Mouse (Mus musculus) adipocyte (in vitro differentiated cells): ENCODE measurements around the gene Eif4enif1.

Experiments
- DNase-seq: peaks from one replicate; pipeline ENCODE4 v3.0.0-alpha.2; 2016; ENCODE audit warnings: low spot score

Gene Eif4enif1

DNA sequence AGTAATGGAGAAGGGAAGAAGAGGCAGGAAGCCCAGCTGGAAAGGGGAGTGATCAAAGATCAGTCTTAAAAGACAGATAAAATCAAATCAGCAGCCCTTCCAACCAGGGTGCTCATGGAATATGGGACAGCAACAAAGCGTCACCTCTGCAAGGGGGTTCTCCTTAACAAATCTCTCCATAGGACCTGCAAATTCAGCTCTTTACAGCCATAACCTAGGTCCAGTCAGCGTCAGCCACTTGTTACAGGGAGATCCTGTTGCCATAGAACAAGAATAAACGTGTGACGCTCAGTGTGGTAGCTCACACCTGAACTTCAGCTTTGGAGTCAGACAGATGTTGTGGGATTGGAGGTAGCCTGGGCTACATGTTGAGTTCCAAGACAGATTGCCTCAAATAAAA lies 67.0 kb downstream of the Eif4enif1 start:
- DNase-seq = no peak

DNA sequence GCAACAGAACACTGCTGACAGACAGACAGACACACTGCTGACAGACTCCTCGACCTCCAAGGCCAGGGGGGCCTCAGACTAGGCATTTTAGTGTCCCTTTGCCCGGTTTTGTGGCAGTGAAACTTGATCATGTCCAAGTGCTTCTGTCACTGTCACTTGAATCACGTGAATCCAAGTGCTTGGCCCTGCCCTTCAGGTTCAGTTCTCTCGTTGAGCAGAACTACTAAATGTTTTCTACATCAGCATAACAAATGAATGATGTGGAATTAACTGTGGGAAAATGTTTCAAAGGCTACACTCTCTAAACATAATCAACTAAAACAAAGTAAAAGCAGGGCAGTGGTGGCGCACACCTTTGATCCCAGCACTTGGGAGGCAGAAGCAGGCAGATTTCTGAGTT lies 76.2 kb downstream of the Eif4enif1 start:
- DNase-seq = no peak

DNA sequence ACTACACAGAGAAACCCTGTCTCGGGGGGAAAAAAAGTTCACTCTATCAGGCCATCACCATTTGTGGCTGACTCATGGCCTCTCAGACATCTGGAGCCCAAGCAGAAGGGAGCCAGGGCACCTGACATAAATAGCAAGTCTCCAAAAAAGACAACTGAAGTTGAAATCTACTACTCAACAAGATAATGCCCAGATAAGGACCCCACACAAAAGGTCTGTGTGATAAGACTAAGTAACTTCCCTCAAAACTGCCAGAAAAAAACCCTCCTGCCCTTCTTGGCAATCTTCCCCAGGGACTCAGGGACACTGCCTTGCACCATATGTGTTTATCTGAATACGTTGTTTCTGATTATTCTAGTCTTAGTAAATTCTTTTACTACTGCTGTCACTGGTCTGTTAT lies 77.5 kb downstream of the Eif4enif1 start:
- no peak for DNase-seq

DNA sequence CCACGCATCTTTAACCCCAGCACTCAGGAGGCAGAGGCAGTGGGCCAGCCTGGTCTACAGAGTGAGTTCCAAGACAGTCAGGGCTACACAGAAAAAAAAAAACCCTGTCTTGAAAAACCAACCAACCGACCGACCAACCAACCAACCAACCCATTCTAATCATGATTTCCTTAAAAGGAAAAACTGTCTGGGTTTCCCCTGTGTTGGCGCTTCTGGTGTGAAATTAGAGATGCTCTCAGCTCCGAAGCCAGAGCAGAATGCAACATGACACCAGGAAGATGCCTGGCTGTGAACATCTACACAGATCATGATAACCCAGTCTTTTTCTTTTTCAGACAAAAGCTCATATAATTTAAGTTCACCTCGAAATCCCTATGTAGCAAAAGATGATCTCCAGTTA lies 80.7 kb downstream of the Eif4enif1 start:
- DNase-seq = no peak

DNA sequence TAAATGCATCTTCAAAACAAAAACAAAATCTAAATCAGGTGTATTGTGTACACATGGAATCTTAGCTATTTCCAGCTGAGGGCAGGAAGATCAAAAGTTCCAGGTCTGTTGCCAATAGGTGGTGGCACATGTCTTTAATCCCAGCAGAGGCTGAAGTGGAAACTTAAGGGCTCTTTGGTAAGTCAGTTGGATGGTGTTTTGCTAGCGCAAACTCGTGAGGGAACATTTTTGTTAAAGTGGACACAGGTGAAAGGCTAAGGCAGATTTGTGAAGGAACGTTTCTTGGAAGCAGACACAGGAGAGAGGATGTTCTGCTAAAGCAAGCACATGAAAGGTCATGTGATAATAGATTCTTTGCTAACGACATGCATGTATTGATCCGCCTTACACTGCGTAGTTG lies 81.5 kb downstream of the Eif4enif1 start:
- no peak for DNase-seq

DNA sequence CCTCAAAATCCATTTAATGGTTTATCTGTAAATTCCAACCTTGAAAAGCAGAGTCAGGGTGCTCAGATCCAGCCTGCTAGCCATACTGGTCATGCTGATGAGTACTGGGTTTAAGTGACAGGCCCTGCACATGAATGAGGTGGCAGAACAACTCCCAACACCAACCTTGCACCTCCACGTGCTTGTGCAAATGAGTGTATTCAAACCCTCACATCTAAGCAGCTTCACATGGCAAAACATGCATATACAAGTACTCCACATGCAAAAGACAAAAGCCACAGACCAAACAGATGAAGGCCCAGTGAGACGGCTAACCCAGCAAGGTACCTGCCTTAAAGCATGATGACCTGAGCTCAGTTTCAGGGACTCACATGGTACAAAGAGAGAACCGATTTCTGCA lies 83.7 kb downstream of the Eif4enif1 start:
- no peak for DNase-seq

DNA sequence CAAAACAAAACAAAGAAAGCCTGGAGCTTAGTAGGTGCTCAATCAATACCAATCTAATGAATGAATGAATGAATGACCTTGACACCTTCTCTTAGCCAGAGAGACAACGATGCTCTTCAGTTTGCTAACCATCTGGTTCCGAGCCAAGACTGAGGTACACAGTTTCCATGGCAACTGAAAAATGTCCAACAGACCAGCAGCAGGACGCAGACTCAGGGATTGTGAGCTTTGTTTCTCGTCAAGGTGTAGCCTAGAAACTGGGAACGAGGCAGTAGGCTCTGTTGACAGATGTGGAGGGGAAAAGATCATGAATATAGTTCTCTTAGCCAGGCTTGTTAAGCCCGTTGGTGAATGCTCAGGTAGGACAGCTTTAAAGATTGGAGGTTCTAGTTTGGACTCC lies 84.9 kb downstream of the Eif4enif1 start:
- no peak for DNase-seq

DNA sequence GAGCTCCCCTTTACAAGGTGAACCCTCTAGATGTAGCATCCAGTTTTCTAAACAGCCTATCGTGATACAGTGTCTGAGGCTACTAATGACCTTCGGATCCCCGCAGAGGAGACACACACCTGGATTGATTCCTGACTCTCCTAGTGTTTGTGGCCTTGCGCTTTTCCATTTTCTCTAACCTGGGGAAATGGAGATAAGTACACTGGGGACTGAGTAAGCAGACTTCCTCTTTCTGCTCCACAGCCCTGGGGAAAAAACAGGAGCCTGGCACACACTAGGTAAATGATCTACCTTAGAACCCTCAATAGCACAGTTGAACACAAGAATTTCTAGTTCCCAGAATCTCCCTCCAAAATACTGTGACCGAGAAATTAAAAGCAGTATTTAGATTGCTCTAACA lies 85.7 kb downstream of the Eif4enif1 start:
- DNase-seq = no peak

DNA sequence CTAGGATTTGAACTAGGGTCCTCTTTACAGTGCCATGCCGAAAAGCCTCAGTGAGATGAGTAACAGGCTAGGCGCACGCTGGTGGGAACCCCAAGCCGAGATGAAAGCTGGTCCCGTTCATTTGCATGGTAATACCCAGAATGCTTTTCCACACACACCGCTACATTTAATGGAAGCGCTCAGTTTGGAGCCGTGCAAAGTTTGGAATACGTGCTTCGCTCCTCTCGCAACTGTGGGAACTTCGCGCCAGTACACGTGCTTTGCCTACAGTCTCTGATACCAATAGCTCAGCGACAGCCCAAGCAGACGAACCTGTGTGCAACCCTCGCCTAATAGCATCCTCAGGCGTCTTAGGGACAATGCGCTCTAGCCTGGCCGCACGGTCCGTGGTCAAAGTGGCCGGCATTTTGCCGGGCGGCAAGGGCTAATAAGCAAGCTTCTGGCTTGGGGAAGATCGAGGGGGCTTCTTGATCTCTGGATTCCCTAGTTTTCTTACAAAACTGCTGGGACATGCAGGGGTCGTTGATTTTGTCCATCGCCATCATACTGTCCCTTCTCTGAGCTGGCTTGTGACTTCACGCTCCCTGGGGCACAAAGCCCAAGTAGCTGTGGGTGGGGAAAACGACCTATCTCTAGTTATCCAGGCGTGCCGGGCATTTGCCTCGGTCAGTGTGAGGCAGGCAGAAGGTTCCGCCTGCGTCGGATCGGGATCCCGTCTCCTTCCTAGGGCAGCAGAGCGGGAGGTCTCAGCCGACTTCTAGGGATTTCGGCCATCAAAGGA lies 86.5 kb downstream of the Eif4enif1 start, which contains the start of gene Patz1:
Gene Patz1 (plus strand): TSS at position 354 of the 781 bp plus-strand sequence.
- DNase-seq = peak; percentile 47

DNA sequence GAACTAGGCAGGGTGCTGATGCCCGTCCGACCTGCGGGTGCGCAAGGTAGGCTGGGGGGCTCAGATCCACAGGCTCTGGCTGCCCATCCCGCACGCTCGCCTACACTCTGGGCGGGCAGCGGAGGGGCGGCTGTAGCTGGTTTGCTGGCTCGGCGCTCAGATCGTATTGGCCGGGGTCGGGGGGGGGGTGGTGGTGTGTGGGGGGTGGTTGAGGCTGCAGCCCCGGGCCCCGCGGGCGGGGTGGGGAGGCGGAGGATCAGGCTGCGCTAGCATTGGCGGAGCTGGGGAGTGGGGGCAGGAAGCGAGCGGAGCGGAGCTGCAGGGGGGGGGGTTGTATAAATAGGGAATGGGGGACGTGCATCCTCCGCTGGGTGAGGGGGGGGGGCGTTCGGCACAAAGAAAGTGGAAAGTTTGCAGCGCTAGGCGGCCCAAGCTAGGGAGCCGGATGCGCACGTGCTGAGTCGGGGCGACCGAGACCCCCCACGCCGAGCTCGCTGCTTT lies 87.2 kb downstream of the Eif4enif1 start:
- DNase-seq = no peak

DNA sequence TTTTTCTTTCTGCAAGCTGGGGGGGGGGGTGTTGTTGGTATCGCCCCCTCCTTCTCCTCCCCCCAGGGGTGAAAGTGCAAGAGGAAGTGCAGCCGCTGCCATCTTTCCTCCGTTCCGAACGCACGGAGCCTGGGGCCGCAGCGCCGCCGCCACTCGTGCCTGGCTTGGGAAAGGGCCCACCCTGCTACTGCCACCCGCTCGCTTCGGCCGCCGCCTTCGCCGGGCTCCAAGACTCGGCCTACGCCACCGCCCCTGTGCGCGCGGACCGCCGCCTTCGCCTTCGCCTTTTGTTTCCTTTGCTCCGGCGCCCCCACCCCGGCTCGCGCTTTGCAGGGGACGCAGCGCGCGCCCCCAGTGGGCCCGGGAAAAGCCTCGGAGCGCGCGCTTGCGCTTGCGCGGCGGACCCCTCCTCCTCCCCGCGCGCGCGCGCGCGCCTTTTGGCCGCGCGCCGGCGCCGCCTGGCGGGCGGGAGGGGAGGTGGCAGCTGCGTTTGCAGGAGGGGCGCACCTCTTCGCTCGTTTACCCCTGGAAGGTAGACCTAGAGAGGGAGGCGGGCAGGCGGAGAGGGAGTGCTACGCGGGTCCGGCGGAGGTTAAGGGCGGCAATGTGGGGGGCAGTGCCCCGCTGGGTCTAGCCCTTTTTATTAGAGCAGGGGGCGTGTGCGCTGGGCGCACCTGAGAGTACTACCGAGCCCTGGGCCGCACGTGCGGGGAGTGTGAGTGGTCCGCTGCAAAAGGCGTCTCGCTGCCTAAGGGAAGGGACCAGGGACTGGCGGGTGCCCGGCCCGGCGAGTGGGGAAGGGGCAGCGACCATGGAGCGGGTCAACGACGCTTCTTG lies 87.8 kb downstream of the Eif4enif1 start:
- peak; percentile 69 for DNase-seq

DNA sequence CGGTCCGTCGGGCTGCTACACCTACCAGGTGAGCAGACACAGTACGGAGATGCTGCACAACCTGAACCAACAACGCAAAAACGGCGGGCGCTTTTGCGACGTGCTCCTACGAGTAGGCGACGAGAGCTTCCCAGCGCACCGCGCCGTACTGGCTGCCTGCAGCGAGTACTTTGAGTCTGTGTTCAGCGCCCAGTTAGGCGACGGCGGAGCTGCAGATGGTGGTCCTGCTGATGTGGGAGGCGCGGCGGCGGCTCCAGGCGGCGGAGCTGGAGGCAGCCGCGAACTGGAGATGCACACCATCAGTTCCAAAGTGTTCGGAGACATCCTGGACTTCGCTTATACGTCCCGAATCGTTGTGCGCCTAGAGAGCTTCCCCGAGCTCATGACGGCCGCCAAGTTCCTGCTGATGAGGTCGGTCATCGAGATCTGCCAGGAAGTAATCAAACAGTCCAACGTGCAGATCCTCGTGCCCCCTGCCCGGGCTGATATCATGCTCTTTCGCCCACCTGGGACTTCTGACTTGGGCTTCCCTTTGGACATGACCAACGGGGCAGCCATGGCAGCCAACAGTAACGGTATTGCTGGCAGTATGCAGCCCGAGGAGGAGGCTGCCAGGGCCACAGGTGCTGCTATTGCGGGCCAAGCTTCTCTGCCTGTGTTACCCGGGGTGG lies 88.6 kb downstream of the Eif4enif1 start:
- DNase-seq = peak; percentile 28

DNA sequence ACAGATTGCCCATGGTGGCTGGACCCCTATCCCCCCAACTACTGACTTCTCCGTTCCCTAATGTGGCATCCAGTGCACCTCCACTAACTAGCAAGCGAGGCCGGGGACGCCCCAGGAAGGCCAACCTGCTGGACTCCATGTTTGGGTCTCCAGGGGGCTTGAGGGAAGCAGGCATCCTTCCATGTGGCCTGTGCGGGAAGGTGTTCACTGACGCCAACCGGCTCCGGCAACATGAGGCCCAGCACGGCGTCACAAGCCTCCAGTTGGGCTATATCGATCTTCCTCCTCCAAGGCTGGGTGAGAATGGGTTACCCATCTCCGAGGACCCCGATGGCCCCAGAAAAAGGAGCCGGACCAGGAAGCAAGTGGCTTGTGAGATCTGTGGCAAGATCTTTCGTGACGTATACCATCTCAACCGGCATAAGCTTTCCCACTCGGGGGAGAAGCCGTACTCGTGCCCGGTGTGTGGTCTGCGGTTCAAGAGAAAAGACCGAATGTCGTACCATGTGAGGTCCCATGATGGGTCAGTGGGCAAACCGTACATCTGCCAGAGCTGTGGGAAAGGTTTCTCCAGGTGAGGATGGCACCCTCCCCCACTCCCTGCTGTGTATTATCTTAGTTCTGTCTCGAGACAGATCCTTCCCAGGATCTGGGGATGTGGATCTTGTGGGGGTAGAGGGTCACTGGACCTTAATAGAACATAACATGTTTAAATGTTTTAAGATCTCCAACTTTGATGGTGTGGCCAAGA lies 89.3 kb downstream of the Eif4enif1 start:
- no peak for DNase-seq

DNA sequence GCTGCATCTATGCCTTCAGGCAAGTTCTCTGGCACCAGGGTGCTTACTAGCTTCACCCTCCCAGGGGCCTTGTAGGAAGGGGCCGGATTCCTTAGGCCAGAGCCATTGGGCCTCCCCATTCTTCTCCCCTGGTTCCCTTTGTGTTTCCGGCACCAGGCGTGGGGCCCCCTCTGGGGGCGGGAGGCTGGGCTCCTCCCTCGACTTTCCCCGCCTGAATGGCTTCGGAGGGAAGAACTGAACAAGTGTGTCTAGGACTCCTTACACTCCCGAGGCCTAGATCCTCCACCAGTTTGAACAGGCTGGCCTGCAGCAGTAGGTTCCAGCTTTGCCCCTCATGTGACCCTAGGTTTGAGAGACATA lies 89.8 kb downstream of the Eif4enif1 start:
- DNase-seq = no peak

DNA sequence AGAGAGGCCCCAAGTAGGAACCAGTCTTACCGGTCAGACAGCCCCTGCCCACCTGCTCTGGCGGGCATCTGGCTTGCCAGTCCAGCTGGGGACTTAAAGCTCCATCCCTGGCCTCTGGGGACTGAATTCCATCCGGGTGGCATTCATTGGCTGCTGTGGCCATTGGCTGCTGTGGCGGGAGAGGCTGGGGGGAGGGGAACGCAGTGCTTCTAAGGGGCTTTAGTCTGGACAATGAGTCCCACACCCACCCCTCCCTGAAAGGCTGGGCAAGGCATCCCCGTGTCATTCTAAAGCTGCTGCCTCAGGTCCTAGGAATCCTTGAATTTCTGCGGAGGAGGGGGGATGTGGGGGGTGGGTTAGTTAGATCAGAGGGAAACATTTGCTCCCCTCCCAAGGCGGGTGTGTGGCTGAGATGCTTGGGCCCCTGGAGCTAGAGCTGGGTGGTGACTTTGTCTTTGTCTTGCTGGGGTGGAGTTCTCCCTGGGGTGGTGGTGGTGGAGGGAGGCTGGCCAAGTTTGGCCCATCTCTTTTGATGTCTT lies 90.6 kb downstream of the Eif4enif1 start:
- no peak for DNase-seq

DNA sequence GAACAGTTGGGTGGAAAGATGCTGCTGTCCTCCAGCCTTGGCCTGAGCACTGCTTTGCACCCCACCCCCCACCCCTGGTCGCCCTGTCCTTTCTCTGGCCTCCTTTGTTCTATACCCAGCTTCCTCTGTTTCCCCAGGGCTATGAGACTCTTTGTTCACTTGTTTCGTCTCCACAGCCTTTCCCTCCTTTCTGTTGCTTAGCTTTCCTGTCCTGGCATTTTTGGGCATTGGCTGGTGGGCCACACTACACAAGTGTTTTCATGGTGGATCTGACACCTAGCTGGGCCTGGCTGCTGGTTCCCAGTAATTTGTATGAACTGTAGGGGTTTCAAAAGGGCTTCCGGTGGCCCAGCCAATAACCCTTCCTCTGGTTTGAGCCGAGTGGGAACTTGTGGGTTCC lies 91.2 kb downstream of the Eif4enif1 start:
- DNase-seq = no peak
